Mouse (Mus musculus) heart, adult 2 months (tissue): ENCODE results near the gene Fxr1. TPM values are rescaled to one million over a fixed set of nuclear protein-coding genes. Genes with fewer than 3 reads are reported as not detected.
A peak's percentile ranks its signal among the peaks of the same experiment; 100 is the strongest.

ENCODE experiments used
- DNase-seq, 2 experiments: peaks; one replicate each; pipeline ENCODE4 v3.0.0; 2021
- H3K27ac ChIP-seq: fragments of 200-600 bp; 2 replicates; pipeline ENCODE4 v1.8.1; 2022
- H3K27me3 ChIP-seq: fragments of 200-500 bp; 2 replicates; pipeline ENCODE4 v1.6.1; 2012; ENCODE audit warnings: mild to moderate bottlenecking, low read length, inconsistent platforms, mixed read lengths; ENCODE audit not compliant: control insufficient read depth, insufficient read depth
- H3K36me3 ChIP-seq: fragments of 200-500 bp; 2 replicates; pipeline ENCODE4 v1.6.1; 2012; ENCODE audit warnings: low read length, inconsistent platforms; ENCODE audit not compliant: control insufficient read depth, insufficient read depth
- H3K4me1 ChIP-seq: fragments of 200-500 bp; 2 replicates; pipeline ENCODE4 v1.6.1; 2011; ENCODE audit warnings: low read length; ENCODE audit not compliant: control insufficient read depth, insufficient read depth
- H3K4me3 ChIP-seq: fragments of 200-600 bp; 2 replicates; pipeline ENCODE4 v1.8.1; 2022
- H3K79me2 ChIP-seq: fragments of 200-500 bp; replicated peaks from 2 replicates; pipeline ENCODE4 v1.6.1; 2012; ENCODE audit warnings: mild to moderate bottlenecking, inconsistent platforms, low read length, moderate library complexity, mixed read lengths; ENCODE audit not compliant: control insufficient read depth, insufficient read depth
- H3K9ac ChIP-seq: fragments of 200-500 bp; 2 replicates; pipeline ENCODE4 v1.6.1; 2012; ENCODE audit warnings: low read depth, mild to moderate bottlenecking, control low read depth, inconsistent platforms, low read length, mixed read lengths
- CTCF ChIP-seq: fragments of 200-600 bp; IDR thresholded peaks from 2 replicates; pipeline ENCODE4 v1.8.1; 2022; ENCODE audit warnings: antibody characterized with exemption, mild to moderate bottlenecking, moderate library complexity
- EP300 ChIP-seq: fragments of 200-500 bp; IDR thresholded peaks from 2 replicates; pipeline ENCODE4 v1.6.1; 2011; ENCODE audit warnings: low read depth, low read length, control low read depth; ENCODE audit not compliant: insufficient read depth
- POLR2A ChIP-seq: fragments of 200-500 bp; IDR thresholded peaks from 2 replicates; pipeline ENCODE4 v1.6.1; 2011; ENCODE audit warnings: mild to moderate bottlenecking, low read depth, low read length, control low read depth; ENCODE audit not compliant: insufficient read depth
- WGBS: fragments of 180-500 bp; shearing (Covaris S2); methylation state at CpG from one replicate; pipeline ENCODE4 v1.1.7; 2018; 5-methylcytosine and 5-hydroxymethylcytosine counted together
- intact Hi-C: fragments of 180-260 bp; cut with DNase I; formaldehyde crosslinking; loops from one replicate; pipeline ENCODE4 v1.15.1; 2025
- polyA plus RNA-seq: library from polyadenylated mRNA; depleted of rRNA; stranded (reverse); fragments of >200 nt; gene quantifications from 2 replicates; pipeline ENCODE4 v1.2.3, GENCODE M21; 2012
- total RNA-seq, 2 experiments: library from RNA; stranded (reverse); gene quantifications; 2 replicates each; pipeline ENCODE4 v1.2.3; 2021

Gene Fxr1
- total and polyA plus RNA-seq, 3 experiments = 32.2 to 197 (median 177) TPM

DNA sequence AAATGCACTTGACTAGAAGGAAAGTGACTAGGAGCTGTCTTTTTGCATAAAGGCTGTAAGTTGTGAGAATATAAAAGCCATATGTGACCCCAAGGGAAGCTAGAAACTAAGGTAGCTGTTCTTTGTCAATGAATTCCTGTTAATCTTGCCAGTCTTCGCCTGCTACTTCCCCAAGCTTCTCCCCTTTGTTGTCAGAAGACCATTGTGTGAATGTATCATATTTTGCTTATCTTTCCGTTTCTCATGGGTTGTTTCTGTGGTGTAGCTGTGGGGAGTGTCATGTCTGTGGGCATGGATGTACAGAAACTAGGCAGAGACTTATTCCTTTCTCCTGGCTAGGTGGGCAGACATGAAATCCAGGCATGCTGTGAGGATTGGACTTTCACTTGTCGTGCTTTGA is 62.2 kb downstream of the Fxr1 start:
- Histone ChIP-seq H3K9ac (no peak overlapping the region), H3K36me3 (peaks cover 3% of the 10 kb centered on the region), H3K27ac (peak overlapping the region; percentile 80; the same call in 1 of the 2 replicates), H3K27me3 (no peaks in the 10 kb centered on the region), H3K79me2 (no peaks in the 10 kb centered on the region), H3K4me1 (peaks cover 5% of the 10 kb centered on the region), H3K4me3 (no peak overlapping the region)
- intact Hi-C loops = loop anchor here (2.0 to 10.0 kb wide), 3 partner anchors 63 to 277 kb away; partner anchors contain the start of gene Fxr1
- TF ChIP-seq CTCF (no peak), EP300 (no peak), POLR2A (no peak)
- no peak for DNase-seq
- 85% methylated on average over 3 of the region's 3 CpGs for WGBS

DNA sequence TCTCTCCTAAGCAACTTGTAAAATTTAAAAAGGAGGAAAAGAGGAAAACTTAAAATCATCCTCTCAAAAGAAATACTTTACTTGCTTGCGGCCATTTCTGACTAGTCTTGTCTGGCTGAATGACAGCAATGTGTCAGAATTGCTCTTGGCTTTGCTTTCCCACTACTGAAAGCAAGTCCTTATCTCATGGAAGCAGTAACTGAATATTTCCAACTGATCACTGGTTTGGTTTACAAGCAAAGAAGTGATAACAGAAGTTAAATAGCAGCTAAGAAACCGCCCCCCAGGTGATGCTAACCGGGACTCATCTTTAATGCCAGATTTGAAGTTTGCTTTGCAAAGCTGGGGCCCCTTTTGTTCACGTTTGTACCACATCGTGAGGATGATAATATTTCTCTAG is 63.9 kb downstream of the Fxr1 start:
- Histone ChIP-seq H3K9ac (no peak overlapping the region), H3K27ac (no peak overlapping the region), H3K27me3 (no peaks in the 10 kb centered on the region), H3K4me1 (peaks cover 5% of the 10 kb centered on the region), H3K4me3 (no peak overlapping the region), H3K36me3 (peaks cover 3% of the 10 kb centered on the region), H3K79me2 (no peaks in the 10 kb centered on the region)
- DNase-seq = no peak
- TF ChIP-seq POLR2A = no peak
- no peak for TF ChIP-seq CTCF
- TF ChIP-seq EP300 = no peak
- intact Hi-C loops = loop anchor here (10.0 kb wide), 2 partner anchors 129 to 279 kb away; no protein-coding TSS in a partner anchor
- WGBS = 73% methylated on average over 5 of the region's 5 CpGs

DNA sequence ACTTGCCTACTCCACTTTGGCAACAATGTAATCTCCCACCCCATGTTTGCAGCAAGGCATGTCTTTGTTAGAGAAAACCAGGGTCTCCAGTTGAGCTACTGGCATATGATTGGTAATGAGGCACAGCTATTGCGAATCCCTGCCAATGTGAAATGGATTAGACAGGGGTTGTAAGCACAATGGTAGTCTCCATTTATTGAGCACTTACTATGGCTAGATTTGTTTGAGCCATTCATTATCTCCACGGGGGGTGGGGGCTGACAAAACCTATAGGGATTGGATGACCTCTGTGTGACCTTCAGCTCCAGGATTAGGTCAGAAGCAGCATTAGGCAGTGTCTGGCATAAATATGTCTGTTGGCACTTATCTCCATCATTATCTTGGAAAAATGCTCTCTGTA is 83.1 kb downstream of the Fxr1 start:
- Histone ChIP-seq H3K36me3 (no peaks in the 10 kb centered on the region), H3K27ac (no peak overlapping the region), H3K9ac (no peak overlapping the region), H3K4me1 (no peaks in the 10 kb centered on the region), H3K27me3 (no peaks in the 10 kb centered on the region), H3K79me2 (no peaks in the 10 kb centered on the region), H3K4me3 (no peak overlapping the region)
- TF ChIP-seq EP300 (no peak), POLR2A (no peak), CTCF (no peak)
- intact Hi-C loops = no loop called here
- WGBS = 76% methylated on average over 2 of the region's 2 CpGs
- no peak for DNase-seq

DNA sequence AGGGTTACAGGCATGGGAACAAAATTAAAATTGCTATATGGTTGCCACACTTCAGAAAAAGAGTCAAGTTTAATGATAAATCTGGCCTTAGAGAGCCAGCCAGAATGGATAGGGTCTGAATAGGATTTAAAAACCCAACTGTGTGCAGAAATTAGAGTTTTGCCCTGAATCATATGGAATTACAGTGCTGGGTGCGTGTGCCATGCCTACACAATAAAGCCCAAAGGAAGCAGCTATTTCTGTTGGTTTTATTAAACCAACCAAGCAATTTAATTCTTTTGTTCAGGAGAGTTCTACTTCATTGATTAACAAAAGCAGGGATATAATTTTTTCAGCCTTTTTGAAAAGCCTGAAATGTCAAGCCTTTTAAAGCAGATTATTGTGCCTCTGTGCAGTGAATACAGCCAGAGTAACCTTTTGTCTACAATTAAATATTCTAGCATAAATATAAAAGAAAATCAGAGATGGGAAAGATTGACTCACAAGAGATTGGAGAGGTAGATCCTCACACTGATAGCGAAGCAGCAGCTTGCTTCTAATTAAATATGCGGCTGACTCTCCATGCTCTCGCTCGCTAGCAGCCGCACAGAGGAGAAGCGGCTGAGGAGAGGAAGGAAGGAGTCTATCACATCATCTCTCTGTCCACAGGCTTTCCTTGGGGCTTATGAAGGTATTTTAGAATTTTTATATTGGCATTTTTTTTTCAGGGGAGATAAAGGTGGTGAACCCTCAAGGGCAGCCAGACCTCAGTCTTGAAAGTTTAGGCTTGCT is 84.3 kb downstream of the Fxr1 start:
- Histone ChIP-seq H3K27me3 (no peaks in the 10 kb centered on the region), H3K9ac (no peak overlapping the region), H3K79me2 (no peaks in the 10 kb centered on the region), H3K36me3 (no peaks in the 10 kb centered on the region), H3K4me1 (no peaks in the 10 kb centered on the region), H3K4me3 (no peak overlapping the region), H3K27ac (no peak overlapping the region)
- no peak for DNase-seq
- intact Hi-C loops = no loop called here
- TF ChIP-seq EP300 = no peak
- TF ChIP-seq CTCF = no peak
- no peak for TF ChIP-seq POLR2A
- 51% methylated on average over 7 of the region's 7 CpGs for WGBS

DNA sequence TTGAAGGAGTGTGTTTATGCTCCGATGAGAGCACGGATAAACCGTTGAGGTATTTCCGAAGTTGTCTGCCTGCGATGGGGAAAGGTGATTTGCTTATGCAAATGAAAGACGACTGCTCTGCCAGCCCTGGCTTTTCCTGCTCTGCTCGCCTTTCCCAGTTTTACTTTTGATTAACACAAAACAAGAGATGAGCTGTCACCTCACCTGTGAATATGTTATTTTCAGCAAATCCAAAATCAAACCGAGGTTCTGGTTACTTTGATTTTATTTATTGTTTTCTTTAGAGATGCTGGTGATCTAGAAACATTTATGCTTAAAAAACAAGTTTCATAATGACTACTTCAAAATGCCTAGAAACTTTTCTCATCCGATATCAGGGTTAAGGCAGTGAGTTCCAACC is 86.7 kb downstream of the Fxr1 start:
- intact Hi-C loops = no loop called here
- no peak for DNase-seq
- Histone ChIP-seq H3K79me2 (no peaks in the 10 kb centered on the region), H3K27me3 (no peaks in the 10 kb centered on the region), H3K36me3 (no peaks in the 10 kb centered on the region), H3K4me1 (no peaks in the 10 kb centered on the region), H3K9ac (no peak overlapping the region), H3K27ac (no peak overlapping the region), H3K4me3 (no peak overlapping the region)
- 11% methylated on average over 9 of the region's 9 CpGs for WGBS
- TF ChIP-seq CTCF (no peak), POLR2A (no peak), EP300 (no peak)

DNA sequence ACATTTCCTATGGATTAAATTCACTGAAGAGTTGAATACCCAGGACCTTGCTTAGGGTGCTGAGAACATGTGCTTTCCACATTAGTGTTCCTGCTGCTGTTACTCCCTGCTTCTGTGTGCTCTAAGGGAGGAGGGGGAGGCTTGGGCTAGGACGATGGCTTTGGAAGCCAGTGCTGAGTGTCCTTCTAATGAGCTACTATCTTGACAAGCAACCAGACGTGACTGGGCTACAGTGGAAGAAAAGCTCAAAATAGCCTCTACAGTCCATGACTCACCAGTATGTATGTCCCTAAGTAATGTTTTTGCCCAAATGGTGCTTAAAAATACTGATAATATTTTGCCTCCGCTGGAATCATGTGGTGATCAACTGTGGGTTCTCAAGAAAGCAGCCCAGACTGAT is 87.9 kb downstream of the Fxr1 start:
- no peak for TF ChIP-seq EP300
- no peak for TF ChIP-seq CTCF
- TF ChIP-seq POLR2A = no peak
- no peak for DNase-seq
- no peak overlapping the region for H3K4me3 ChIP-seq
- WGBS = 38% methylated on average over 3 of the region's 3 CpGs
- H3K27ac ChIP-seq = no peak overlapping the region
- H3K79me2 ChIP-seq = no peaks in the 10 kb centered on the region
- intact Hi-C loops = no loop called here
- no peaks in the 10 kb centered on the region for H3K4me1 ChIP-seq
- no peaks in the 10 kb centered on the region for H3K27me3 ChIP-seq
- no peaks in the 10 kb centered on the region for H3K36me3 ChIP-seq
- no peak overlapping the region for H3K9ac ChIP-seq
